Mouse (Mus musculus) heart, embryonic 15.5 days (tissue): ENCODE data around the gene Ovch2. TPM values are rescaled to one million over a fixed set of nuclear protein-coding genes. Genes with fewer than 3 reads are reported as not detected.

ENCODE experiments used
- ATAC-seq: fragments of 200-750 bp; cut with Nextera tagmentation; replicated peaks from 2 replicates; pipeline ENCODE4 v1.8.0; 2017; ENCODE audit warnings: low read depth, moderate TSS enrichment; ENCODE audit not compliant: insufficient number of reproducible peaks, insufficient read depth, low FRiP score
- H3K27ac ChIP-seq: fragments of 300-500 bp; sonication (generic); 2 replicates; pipeline ENCODE4 v1.5.1; 2015; ENCODE audit warnings: mild to moderate bottlenecking, inconsistent platforms
- H3K27me3 ChIP-seq: fragments of 300-500 bp; sonication (generic); 2 replicates; pipeline ENCODE4 v1.6.1; 2015; ENCODE audit warnings: inconsistent platforms
- H3K36me3 ChIP-seq: fragments of 300-500 bp; sonication (generic); 2 replicates; pipeline ENCODE4 v1.6.1; 2015; ENCODE audit warnings: mild to moderate bottlenecking, inconsistent platforms
- H3K4me1 ChIP-seq: fragments of 300-500 bp; sonication (generic); replicated peaks from 2 replicates; pipeline ENCODE4 v1.6.1; 2015; ENCODE audit warnings: inconsistent platforms
- H3K4me2 ChIP-seq: fragments of 300-500 bp; sonication (generic); 2 replicates; pipeline ENCODE4 v1.6.1; 2015; ENCODE audit warnings: inconsistent platforms, mild to moderate bottlenecking, moderate library complexity
- H3K4me3 ChIP-seq: fragments of 300-500 bp; sonication (generic); 2 replicates; pipeline ENCODE4 v1.5.1; 2015; ENCODE audit warnings: mild to moderate bottlenecking, inconsistent platforms
- H3K9ac ChIP-seq: fragments of 300-500 bp; sonication (generic); 2 replicates; pipeline ENCODE4 v1.6.1; 2015; ENCODE audit warnings: mild to moderate bottlenecking, inconsistent platforms
- H3K9me3 ChIP-seq: fragments of 300-500 bp; sonication (generic); replicated peaks from 2 replicates; pipeline ENCODE4 v1.6.1; 2016; ENCODE audit warnings: inconsistent platforms
- WGBS: fragments of 180-500 bp; shearing (Covaris S2); methylation state at CpG from one replicate; pipeline ENCODE4 v1.1.7; 2015; ENCODE audit warnings: mixed read lengths; 5-methylcytosine and 5-hydroxymethylcytosine counted together
- polyA plus RNA-seq: library from polyadenylated mRNA; unstranded; fragments of >200 nt; fragmentation: Nextera tagmentation; extraction: Ambion mirVana; gene quantifications from 2 replicates; pipeline ENCODE4 v1.2.1, GENCODE M21; 2015

Ovch2 gene
- polyA plus RNA-seq, 1 experiment from 2014 or later, result not detected

DNA sequence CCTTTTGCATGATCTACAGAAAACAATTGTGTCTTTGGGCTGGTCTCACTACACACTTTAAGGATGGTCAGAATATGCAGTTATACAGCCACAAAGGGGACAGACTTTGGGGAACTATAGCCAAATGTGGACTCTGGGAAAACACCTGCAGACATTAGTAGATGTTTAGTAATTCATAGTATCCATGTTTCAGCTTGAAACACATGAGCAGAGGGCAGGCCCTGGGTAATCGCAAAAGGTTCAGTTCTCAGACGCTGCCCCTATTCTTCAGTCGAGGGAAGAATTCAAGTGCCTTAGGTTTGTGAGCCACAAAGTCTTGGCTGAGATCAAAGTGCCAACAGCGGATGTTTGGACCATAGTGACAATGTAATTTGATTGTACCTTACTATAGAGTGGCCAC, 56.6 kb downstream of the Ovch2 start:
- no peaks in the 10 kb centered on the region for H3K27me3 ChIP-seq
- no peaks in the 10 kb centered on the region for H3K9me3 ChIP-seq
- no peaks in the 10 kb centered on the region for H3K4me1 ChIP-seq
- H3K27ac ChIP-seq, result no peak overlapping the region
- no peak for ATAC-seq
- H3K36me3 ChIP-seq, result peaks cover 9% of the 10 kb centered on the region
- WGBS, result 84% methylated on average over 4 of the region's 4 CpGs
- H3K9ac ChIP-seq, result no peak overlapping the region
- H3K4me2 ChIP-seq, result no peak overlapping the region
- no peak overlapping the region for H3K4me3 ChIP-seq

DNA sequence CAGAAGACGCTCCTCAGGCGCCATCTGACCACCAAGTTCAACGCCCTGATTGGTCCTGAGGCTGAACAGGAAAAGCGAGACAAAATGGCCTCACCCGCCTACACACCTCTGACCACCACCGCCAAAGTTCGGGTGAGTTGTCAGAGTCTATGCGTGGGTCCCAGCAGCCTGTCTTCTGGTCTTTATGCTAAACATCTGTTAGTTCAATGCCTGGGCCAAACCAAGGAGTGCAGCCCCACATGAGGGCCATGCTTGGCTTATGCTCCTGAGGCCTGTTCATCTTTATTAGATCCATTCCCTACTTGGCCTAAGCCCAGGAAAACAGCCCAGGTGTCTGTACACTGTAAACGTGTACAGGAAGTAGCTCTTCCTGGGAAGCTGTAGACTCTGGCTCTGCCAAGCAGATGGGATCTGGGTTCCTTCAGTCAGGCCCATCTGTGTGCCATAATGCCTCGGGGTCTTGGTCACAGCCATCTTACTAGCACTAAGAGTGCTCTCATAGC, 58.0 kb downstream of the Ovch2 start:
- Histone ChIP-seq H3K4me2 (no peak overlapping the region), H3K4me3 (no peak overlapping the region), H3K27ac (no peak overlapping the region), H3K36me3 (peaks cover 9% of the 10 kb centered on the region), H3K4me1 (no peaks in the 10 kb centered on the region), H3K27me3 (no peaks in the 10 kb centered on the region), H3K9ac (no peak overlapping the region), H3K9me3 (no peaks in the 10 kb centered on the region)
- no peak for ATAC-seq
- WGBS, result 84% methylated on average over 10 of the region's 10 CpGs

- WGBS, result 26% methylated on average over 2 of the region's 2 CpGs
These were observed 62.3 kb downstream of the Ovch2 start for GRCm38 (mm10) chr7:107738726-107739125.

GRCm38 (mm10) chr7:107733162-107733561, 67.8 kb downstream of the Ovch2 start:
- Histone ChIP-seq H3K4me1 (no peaks in the 10 kb centered on the region), H3K4me2 (no peak overlapping the region), H3K27ac (no peak overlapping the region), H3K4me3 (no peak overlapping the region), H3K27me3 (no peaks in the 10 kb centered on the region), H3K9ac (no peak overlapping the region), H3K9me3 (no peaks in the 10 kb centered on the region), H3K36me3 (0 out of 2 replicates have a peak, but pooled peaks cover 3% of the 10 kb centered on the region)
- WGBS, result 67% methylated on average over 2 of the region's 2 CpGs
- no peak for ATAC-seq

More at GRCm38 (mm10) chr7:107738726-107739125, 62.3 kb downstream of the Ovch2 start:
- Histone ChIP-seq H3K9ac (no peak overlapping the region), H3K4me1 (no peaks in the 10 kb centered on the region), H3K36me3 (peaks cover 9% of the 10 kb centered on the region), H3K27ac (no peak overlapping the region), H3K4me2 (no peak overlapping the region), H3K4me3 (no peak overlapping the region), H3K27me3 (no peaks in the 10 kb centered on the region), H3K9me3 (no peaks in the 10 kb centered on the region)
- ATAC-seq, result no peak

Other genes with a start within 250 kb of the Ovch2 start
- 6.8 and 9.5 TPM in 2 replicates for gene Olfml1, start 233.8 kb downstream of the Ovch2 start, polyA plus RNA-seq
- 4.4 and 5.2 TPM in 2 replicates for gene Ppfibp2, start 206.0 kb downstream of the Ovch2 start, polyA plus RNA-seq
- gene 5330417H12Rik, start 176.0 kb downstream of the Ovch2 start, polyA plus RNA-seq, result not detected in 2 replicates
- gene Cyb5r2, start 43.2 kb downstream of the Ovch2 start, polyA plus RNA-seq, result 0.72 and 0.81 TPM in 2 replicates
- not detected in 2 replicates for gene Olfr467, start 11.1 kb upstream of the Ovch2 start, polyA plus RNA-seq
- not detected in 2 replicates for gene Olfr469, start 24.3 kb upstream of the Ovch2 start, polyA plus RNA-seq
- gene Olfr470, start 46.3 kb upstream of the Ovch2 start, polyA plus RNA-seq, result not detected in 2 replicates
- not detected in 2 replicates for gene Olfr472, start 96.7 kb upstream of the Ovch2 start, polyA plus RNA-seq
- not detected in 2 replicates for gene Olfr473, start 129.2 kb upstream of the Ovch2 start, polyA plus RNA-seq
- not detected in 2 replicates for gene Olfr474, start 153.4 kb upstream of the Ovch2 start, polyA plus RNA-seq
- gene Olfr476, start 163.6 kb upstream of the Ovch2 start, polyA plus RNA-seq, result not detected in 2 replicates
- not detected in 2 replicates for gene Olfr477, start 185.5 kb upstream of the Ovch2 start, polyA plus RNA-seq
- not detected in 2 replicates for gene Olfr478, start 232.8 kb upstream of the Ovch2 start, polyA plus RNA-seq
- gene Olfr479, start 249.5 kb upstream of the Ovch2 start, polyA plus RNA-seq, result not detected in 2 replicates